ENCODE assay signal across 10 mouse cellular contexts in genomic region chr5:99905731-99906130, GRCm38 (mm10). TPM values are rescaled to one million over a fixed set of nuclear protein-coding genes. Genes with fewer than 3 reads are reported as not detected.
DNase-seq lines count a peak whose midpoint lies in the region; ATAC-seq and TF ChIP-seq lines count a peak whose summit lies in the region.
"Had no signal": no experiment of that assay in that cellular context is flagged by ENCODE, and none has a peak within 500 bp of the region (broad histone marks: within the 10 kb centered on the region; RNA-seq: fewer than 3 reads in every experiment).

No protein-coding gene starts in this region.

- no peak for TF ChIP-seq CTCF in liver, postnatal 0 days (IDR thresholded peaks at IDR 0.05; ENCODE audit: low read depth)

- 59% methylated on average over 7 of the region's 7 CpGs for WGBS in hindbrain, embryonic 10.5 days
- WGBS in hindbrain, embryonic 11.5 days = 68% methylated on average over 7 of the region's 7 CpGs
- WGBS in embryonic facial prominence, embryonic 13.5 days = 58% methylated on average over 7 of the region's 7 CpGs
- WGBS in hindbrain, embryonic 12.5 days = 54% methylated on average over 6 of the region's 7 CpGs
- whole genome bisulfite sequencing in liver, postnatal 0 days (ENCODE audit: insufficient replicate concordance) = 72% methylated on average over 7 of the region's 7 CpGs

- peak overlapping the region; percentile 58 for H3K4me3 ChIP-seq in hindbrain, embryonic 10.5 days
- H3K4me3 ChIP-seq in hindbrain, embryonic 11.5 days (ENCODE audit: low read depth, low read length) = no peak overlapping the region
- peak overlapping the region; percentile 63 for H3K4me3 ChIP-seq in embryonic facial prominence, embryonic 13.5 days
- H3K4me3 ChIP-seq in hindbrain, embryonic 12.5 days = peak overlapping the region; percentile 47; the same call in 1 of the 2 replicates
- H3K4me3 ChIP-seq in liver, postnatal 0 days (ENCODE audit: low read depth, low read length) = no peak overlapping the region

- H3K36me3 ChIP-seq in hindbrain, embryonic 10.5 days = no peaks in the 10 kb centered on the region
- H3K36me3 ChIP-seq in hindbrain, embryonic 11.5 days (ENCODE audit: control insufficient read depth, insufficient read depth, low read length) = no peaks in the 10 kb centered on the region
- no peaks in the 10 kb centered on the region for H3K36me3 ChIP-seq in embryonic facial prominence, embryonic 13.5 days
- H3K36me3 ChIP-seq in hindbrain, embryonic 12.5 days = no peaks in the 10 kb centered on the region
- H3K36me3 ChIP-seq in liver, postnatal 0 days (replicated peaks; ENCODE audit: insufficient read depth, low read length) = no peaks in the 10 kb centered on the region
- H3K36me3 ChIP-seq: G1E had no signal

- no peak overlapping the region for H3K4me2 ChIP-seq in hindbrain, embryonic 11.5 days (replicated peaks; ENCODE audit: low read depth, low read length)
- peak overlapping the region; percentile 61; the same call in 1 of the 2 replicates for H3K4me2 ChIP-seq in embryonic facial prominence, embryonic 13.5 days
- peak overlapping the region; percentile 63 for H3K4me2 ChIP-seq in hindbrain, embryonic 12.5 days (replicated peaks)
- peak overlapping the region; percentile 75; the same call in 1 of the 2 replicates for H3K4me2 ChIP-seq in liver, postnatal 0 days (ENCODE audit: low read depth, low read length)

- H3K27me3 ChIP-seq in hindbrain, embryonic 10.5 days (ENCODE audit: insufficient read depth, poor library complexity, severe bottlenecking) = 0 out of 2 replicates have a peak, but pooled peaks cover 5% of the 10 kb centered on the region
- H3K27me3 ChIP-seq in hindbrain, embryonic 11.5 days (ENCODE audit: control insufficient read depth, insufficient read depth, low read length) = no peaks in the 10 kb centered on the region
- no peaks in the 10 kb centered on the region for H3K27me3 ChIP-seq in embryonic facial prominence, embryonic 13.5 days
- H3K27me3 ChIP-seq in hindbrain, embryonic 12.5 days = 0 out of 2 replicates have a peak, but pooled peaks cover 4% of the 10 kb centered on the region
- H3K27me3 ChIP-seq in liver, postnatal 0 days (ENCODE audit: insufficient read depth, low read length) = no peaks in the 10 kb centered on the region

- DNase-seq in hindbrain, embryonic 10.5 days (ENCODE audit: low spot score) = no peak
- DNase-seq in hindbrain, embryonic 11.5 days (ENCODE audit: low spot score) = no peak
- no peak for DNase-seq in liver, postnatal 0 days
- no peak for DNase-seq in adipocyte (ENCODE audit: low spot score)
- no peak for DNase-seq in spleen, postnatal 36 days (ENCODE audit: low spot score in 2 of 2)
- no peak for DNase-seq in layer of hippocampus, postnatal 25 days (ENCODE audit: extremely low spot score in 1 of 2, low spot score in 1 of 2)

- no peak for TF ChIP-seq EP300 in liver, postnatal 0 days (IDR thresholded peaks at IDR 0.05; ENCODE audit: low read depth)

- H3K9ac ChIP-seq in hindbrain, embryonic 11.5 days (ENCODE audit: low read depth, low read length) = no peak overlapping the region
- no peak overlapping the region for H3K9ac ChIP-seq in embryonic facial prominence, embryonic 13.5 days
- H3K9ac ChIP-seq in hindbrain, embryonic 12.5 days = no peak overlapping the region
- no peak overlapping the region for H3K9ac ChIP-seq in liver, postnatal 0 days (replicated peaks)

- peaks cover 6% of the 10 kb centered on the region; the same call in 1 of the 2 replicates for H3K4me1 ChIP-seq in hindbrain, embryonic 10.5 days (replicated peaks)
- H3K4me1 ChIP-seq in hindbrain, embryonic 11.5 days (replicated peaks; ENCODE audit: control insufficient read depth, insufficient read depth, low read length) = no peaks in the 10 kb centered on the region
- H3K4me1 ChIP-seq in embryonic facial prominence, embryonic 13.5 days = no peaks in the 10 kb centered on the region
- H3K4me1 ChIP-seq in hindbrain, embryonic 12.5 days = no peaks in the 10 kb centered on the region
- H3K4me1 ChIP-seq in liver, postnatal 0 days (ENCODE audit: insufficient read depth) = peaks cover 4% of the 10 kb centered on the region

- ATAC-seq in hindbrain, embryonic 11.5 days (ENCODE audit: low FRiP score) = no peak
- peak; percentile 3; the same call in 1 of the 2 replicates for ATAC-seq in embryonic facial prominence, embryonic 13.5 days (ENCODE audit: insufficient number of reproducible peaks, insufficient read depth, low FRiP score, low TSS enrichment, low read depth)
- 0 out of 2 replicates have a peak, but pooled peaks have one; percentile 1 for ATAC-seq in hindbrain, embryonic 12.5 days (ENCODE audit: low FRiP score)
- no peak for ATAC-seq in liver, postnatal 0 days

- H3K27ac ChIP-seq in hindbrain, embryonic 10.5 days = peak overlapping the region; percentile 91; the same call in 1 of the 2 replicates
- no peak overlapping the region for H3K27ac ChIP-seq in hindbrain, embryonic 11.5 days (ENCODE audit: low read depth, low read length)
- peak overlapping the region; percentile 96 for H3K27ac ChIP-seq in embryonic facial prominence, embryonic 13.5 days
- H3K27ac ChIP-seq in hindbrain, embryonic 12.5 days = peak overlapping the region; percentile 75; the same call in 1 of the 2 replicates
- H3K27ac ChIP-seq in liver, postnatal 0 days (ENCODE audit: low read depth) = no peak overlapping the region

- H3K9me3 ChIP-seq in hindbrain, embryonic 10.5 days = no peaks in the 10 kb centered on the region
- H3K9me3 ChIP-seq in hindbrain, embryonic 11.5 days (ENCODE audit: control insufficient read depth, low read length) = no peaks in the 10 kb centered on the region
- no peaks in the 10 kb centered on the region for H3K9me3 ChIP-seq in embryonic facial prominence, embryonic 13.5 days
- no peaks in the 10 kb centered on the region for H3K9me3 ChIP-seq in hindbrain, embryonic 12.5 days (replicated peaks)
- no peaks in the 10 kb centered on the region for H3K9me3 ChIP-seq in liver, postnatal 0 days (ENCODE audit: low read length)

RNA-seq across cellular contexts. Expression of gene Vamp9, which starts 0.3 kb away (rescaled TPM):
- polyA plus RNA-seq in hindbrain, embryonic 10.5 days (2016; fragmentation: Nextera tagmentation; extraction: Ambion mirVana) = 0.82 TPM in 1 of 2 replicates, not detected in the other
- 0.24 and 0.60 TPM in 2 replicates for polyA plus RNA-seq in hindbrain, embryonic 11.5 days (2014; fragmentation: Nextera tagmentation; extraction: Ambion mirVana)
- polyA plus RNA-seq in embryonic facial prominence, embryonic 13.5 days (2015; fragmentation: Nextera tagmentation; extraction: Ambion mirVana) = 0.56 and 0.72 TPM in 2 replicates
- 0.50 TPM in 1 of 2 replicates, not detected in the other for polyA plus RNA-seq in hindbrain, embryonic 12.5 days (2016; fragmentation: Nextera tagmentation; extraction: Ambion mirVana)
- 0.15 TPM in 1 of 2 replicates, not detected in the other for polyA plus RNA-seq in liver, postnatal 0 days (2015; fragmentation: Nextera tagmentation; extraction: Ambion mirVana)
- total RNA-seq in layer of hippocampus, postnatal 25 days (2021) = under 1 TPM in 1 of 2 experiments, not detected in 1; 0.71 TPM
- total RNA-seq: G1E had no signal
- polyA plus RNA-seq: G1E; small intestine, adult 2 months had no signal

Comparison
In these comparisons a context has a peak if more than half of its experiments do, and no peak if none do; other contexts are left out.
1. H3K27ac ChIP-seq: peak in hindbrain, embryonic 10.5 days (single experiment), embryonic facial prominence, embryonic 13.5 days (single experiment) and hindbrain, embryonic 12.5 days (single experiment); none in hindbrain, embryonic 11.5 days (single experiment) and liver, postnatal 0 days (single experiment).
2. H3K4me3 ChIP-seq: peak in hindbrain, embryonic 10.5 days (single experiment), embryonic facial prominence, embryonic 13.5 days (single experiment) and hindbrain, embryonic 12.5 days (single experiment); none in hindbrain, embryonic 11.5 days (single experiment) and liver, postnatal 0 days (single experiment).
3. ATAC-seq: peak in embryonic facial prominence, embryonic 13.5 days (single experiment) and hindbrain, embryonic 12.5 days (single experiment); none in hindbrain, embryonic 11.5 days (single experiment) and liver, postnatal 0 days (single experiment).